Mouse (Mus musculus) liver, embryonic 16.5 days (tissue): ENCODE data around the gene Sv2b. TPM values are rescaled to one million over a fixed set of nuclear protein-coding genes. Genes with fewer than 3 reads are reported as not detected.
"Not testable (repeated sequence)": the region's sequence is repeated elsewhere in the genome, so short reads cannot be mapped to it uniquely, and the experiment has no call there.

Experiments used
- ATAC-seq: fragments of 200-750 bp; cut with Nextera tagmentation; 2 replicates; pipeline ENCODE4 v1.8.0; 2017; ENCODE audit warnings: low read depth, mild to moderate bottlenecking, moderate number of reproducible peaks, moderate library complexity
- H3K27ac ChIP-seq: fragments of 300-500 bp; sonication (generic); 2 replicates; pipeline ENCODE4 v1.5.1; 2014; ENCODE audit warnings: mild to moderate bottlenecking, low read length
- H3K27me3 ChIP-seq: fragments of 300-500 bp; sonication (generic); 2 replicates; pipeline ENCODE4 v1.6.1; 2014; ENCODE audit warnings: low read depth, low read length, mixed read lengths; ENCODE audit not compliant: control insufficient read depth, insufficient read depth
- H3K36me3 ChIP-seq: fragments of 300-500 bp; sonication (generic); 2 replicates; pipeline ENCODE4 v1.6.1; 2014; ENCODE audit warnings: mild to moderate bottlenecking; ENCODE audit not compliant: control insufficient read depth, insufficient read depth
- H3K4me1 ChIP-seq: fragments of 300-500 bp; sonication (generic); 2 replicates; pipeline ENCODE4 v1.6.1; 2014; ENCODE audit warnings: low read depth, low read length, mixed read lengths; ENCODE audit not compliant: control insufficient read depth
- H3K4me2 ChIP-seq: fragments of 300-500 bp; sonication (generic); 2 replicates; pipeline ENCODE4 v1.6.1; 2014; ENCODE audit warnings: low read depth, low read length, mixed read lengths
- H3K4me3 ChIP-seq: fragments of 300-500 bp; sonication (generic); 2 replicates; pipeline ENCODE4 v1.5.1; 2014; ENCODE audit warnings: low read depth, mild to moderate bottlenecking, low read length
- H3K9ac ChIP-seq: fragments of 300-500 bp; sonication (generic); 2 replicates; pipeline ENCODE4 v1.6.1; 2014; ENCODE audit warnings: low read depth, low read length
- H3K9me3 ChIP-seq: fragments of 300-500 bp; sonication (generic); replicated peaks from 2 replicates; pipeline ENCODE4 v1.6.1; 2016; ENCODE audit warnings: low read length; ENCODE audit not compliant: control insufficient read depth
- WGBS: fragments of 180-500 bp; shearing (Covaris S2); extraction: QIAGEN DNeasy Blood & Tissue Kit; methylation state at CpG from one replicate; pipeline ENCODE4 v1.1.7; 2014; ENCODE audit not compliant: insufficient replicate concordance; 5-methylcytosine and 5-hydroxymethylcytosine counted together
- polyA plus RNA-seq: library from polyadenylated mRNA; unstranded; fragments of >200 nt; fragmentation: Nextera tagmentation; extraction: Ambion mirVana; gene quantifications from 2 replicates; pipeline ENCODE4 v1.2.1, GENCODE M21; 2015

Sv2b gene
- polyA plus RNA-seq, 1 experiment from 2014 or later, result 0.02 TPM

- no peak overlapping the region for H3K4me3 ChIP-seq
- 59% methylated on average over 3 of the region's 3 CpGs for WGBS
- no peaks in the 10 kb centered on the region for H3K4me1 ChIP-seq
- no peak for ATAC-seq
- H3K4me2 ChIP-seq, result no peak overlapping the region
- H3K9me3 ChIP-seq, result no peaks in the 10 kb centered on the region
- H3K27me3 ChIP-seq, result no peaks in the 10 kb centered on the region
- H3K36me3 ChIP-seq, result no peaks in the 10 kb centered on the region
- H3K27ac ChIP-seq, result no peak overlapping the region
- H3K9ac ChIP-seq, result no peak overlapping the region
Observed at GRCm38 (mm10) chr7:75207965-75208644, 101.0 kb downstream of the Sv2b start.

GRCm38 (mm10) chr7:75206671-75207070 is 102.4 kb downstream of the Sv2b start:
- Histone ChIP-seq H3K36me3 (no peaks in the 10 kb centered on the region), H3K4me3 (no peak overlapping the region), H3K4me2 (no peak overlapping the region), H3K27me3 (no peaks in the 10 kb centered on the region), H3K4me1 (no peaks in the 10 kb centered on the region), H3K9ac (no peak overlapping the region), H3K27ac (no peak overlapping the region), H3K9me3 (no peaks in the 10 kb centered on the region)
- no peak for ATAC-seq
- WGBS, result 68% methylated on average over 3 of the region's 3 CpGs

- H3K4me2 ChIP-seq, result no peak overlapping the region
- no peak for ATAC-seq
- WGBS, result 45% methylated on average over 3 of the region's 3 CpGs
- H3K36me3 ChIP-seq, result no peaks in the 10 kb centered on the region
- no peak overlapping the region for H3K27ac ChIP-seq
- no peaks in the 10 kb centered on the region for H3K27me3 ChIP-seq
- H3K9ac ChIP-seq, result no peak overlapping the region
- no peaks in the 10 kb centered on the region for H3K9me3 ChIP-seq
- H3K4me1 ChIP-seq, result no peaks in the 10 kb centered on the region
- no peak overlapping the region for H3K4me3 ChIP-seq
Observed at GRCm38 (mm10) chr7:75205386-75205785, 103.7 kb downstream of the Sv2b start.

- not testable (repeated sequence) for H3K27me3 ChIP-seq, H3K9ac ChIP-seq, H3K27ac ChIP-seq, ATAC-seq, H3K36me3 ChIP-seq, H3K9me3 ChIP-seq, H3K4me1 ChIP-seq, H3K4me2 ChIP-seq, H3K4me3 ChIP-seq
- 63% methylated on average over 1 of the region's 1 CpGs for whole genome bisulfite sequencing
Observed at GRCm38 (mm10) chr7:75194919-75195230, 114.2 kb downstream of the Sv2b start.

- 79% methylated on average over 4 of the region's 4 CpGs for WGBS
- Histone ChIP-seq H3K9ac (no peak overlapping the region), H3K27ac (no peak overlapping the region), H3K9me3 (no peaks in the 10 kb centered on the region), H3K36me3 (no peaks in the 10 kb centered on the region), H3K4me3 (no peak overlapping the region), H3K4me1 (no peaks in the 10 kb centered on the region), H3K4me2 (no peak overlapping the region), H3K27me3 (no peaks in the 10 kb centered on the region)
- no peak for ATAC-seq
Observed at GRCm38 (mm10) chr7:75194158-75194918, 114.7 kb downstream of the Sv2b start.

GRCm38 (mm10) chr7:75190192-75190591 is 118.9 kb downstream of the Sv2b start:
- H3K27me3 ChIP-seq, result no peaks in the 10 kb centered on the region
- H3K27ac ChIP-seq, result no peak overlapping the region
- H3K4me3 ChIP-seq, result no peak overlapping the region
- H3K9ac ChIP-seq, result no peak overlapping the region
- ATAC-seq, result no peak
- no peaks in the 10 kb centered on the region for H3K36me3 ChIP-seq
- no peaks in the 10 kb centered on the region for H3K4me1 ChIP-seq
- no peaks in the 10 kb centered on the region for H3K9me3 ChIP-seq
- WGBS, result 37% methylated on average over 3 of the region's 3 CpGs
- H3K4me2 ChIP-seq, result no peak overlapping the region

- H3K4me1 ChIP-seq, result no peaks in the 10 kb centered on the region
- H3K36me3 ChIP-seq, result no peaks in the 10 kb centered on the region
- no peak overlapping the region for H3K4me3 ChIP-seq
- H3K27me3 ChIP-seq, result no peaks in the 10 kb centered on the region
- ATAC-seq, result no peak
- H3K9me3 ChIP-seq, result no peaks in the 10 kb centered on the region
- 47% methylated on average over 3 of the region's 3 CpGs for WGBS
- H3K4me2 ChIP-seq, result no peak overlapping the region
- no peak overlapping the region for H3K9ac ChIP-seq
- H3K27ac ChIP-seq, result no peak overlapping the region
Observed at GRCm38 (mm10) chr7:75175042-75175441, 134.0 kb downstream of the Sv2b start.

- H3K4me1 ChIP-seq, result no peaks in the 10 kb centered on the region
- no peak overlapping the region for H3K4me3 ChIP-seq
- 58% methylated on average over 3 of the region's 3 CpGs for WGBS
- H3K27ac ChIP-seq, result no peak overlapping the region
- no peak overlapping the region for H3K9ac ChIP-seq
- no peak for ATAC-seq
- no peaks in the 10 kb centered on the region for H3K27me3 ChIP-seq
- no peaks in the 10 kb centered on the region for H3K36me3 ChIP-seq
- no peaks in the 10 kb centered on the region for H3K9me3 ChIP-seq
- no peak overlapping the region for H3K4me2 ChIP-seq
Observed at GRCm38 (mm10) chr7:75167481-75167880, 141.6 kb downstream of the Sv2b start.

GRCm38 (mm10) chr7:75147174-75147573 is 161.9 kb downstream of the Sv2b start:
- no peak overlapping the region for H3K4me2 ChIP-seq
- no peak overlapping the region for H3K4me3 ChIP-seq
- H3K36me3 ChIP-seq, result no peaks in the 10 kb centered on the region
- no peaks in the 10 kb centered on the region for H3K4me1 ChIP-seq
- ATAC-seq, result no peak
- H3K9ac ChIP-seq, result no peak overlapping the region
- 60% methylated on average over 1 of the region's 1 CpGs for WGBS
- H3K27ac ChIP-seq, result no peak overlapping the region
- H3K9me3 ChIP-seq, result no peaks in the 10 kb centered on the region
- H3K27me3 ChIP-seq, result no peaks in the 10 kb centered on the region
